Mouse (Mus musculus): ENCODE results near the gene Spns2. TPM values are rescaled to one million over a fixed set of nuclear protein-coding genes. Genes with fewer than 3 reads are reported as not detected.

Gene Spns2
- polyA plus RNA-seq, 1 experiment from 2014 or later, result 23.6 TPM

DNA sequence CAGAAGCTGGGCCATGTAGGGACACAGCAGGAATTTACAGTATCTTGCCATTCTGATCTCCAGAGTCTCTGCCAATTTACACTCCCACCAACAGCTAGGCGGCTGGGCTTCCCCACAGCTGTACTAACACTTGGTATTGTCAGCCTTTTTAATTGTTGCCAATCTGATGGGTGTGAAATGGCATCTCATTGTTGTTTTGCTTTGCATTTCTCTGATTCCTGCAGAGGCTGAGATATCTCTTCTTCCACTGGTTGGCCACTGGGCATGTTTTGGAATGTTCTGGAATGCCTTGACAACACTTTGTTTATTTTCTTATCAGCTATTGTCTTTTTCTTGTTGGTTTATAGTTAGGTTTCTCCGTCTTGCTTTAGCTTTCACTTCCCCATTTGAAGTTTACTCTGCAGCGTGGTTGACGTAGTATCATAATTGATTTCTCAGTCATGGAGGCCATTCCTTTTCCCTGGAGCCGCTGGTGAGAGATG is 28.2 kb downstream of the Spns2 start:
- Histone ChIP-seq H3K27me3 (ENCODE audit: control insufficient read depth, insufficient read depth, low read length) (no peaks in the 10 kb centered on the region), H3K4me1 (replicated peaks; ENCODE audit: control insufficient read depth, insufficient read depth) (0 out of 2 replicates have a peak, but pooled peaks cover 3% of the 10 kb centered on the region), H3K9me3 (ENCODE audit: control insufficient read depth, low read length) (no peaks in the 10 kb centered on the region), H3K9ac (ENCODE audit: low read length) (no peak overlapping the region), H3K4me2 (replicated peaks; ENCODE audit: low read depth) (no peak overlapping the region), H3K27ac (replicated peaks) (no peak overlapping the region), H3K4me3 (ENCODE audit: low read depth, low read length) (no peak overlapping the region), H3K36me3 (ENCODE audit: control insufficient read depth, insufficient read depth, low read length) (no peaks in the 10 kb centered on the region)
- no peak for TF ChIP-seq CTCF (IDR thresholded peaks at IDR 0.05; ENCODE audit: low read depth)
- no peak for TF ChIP-seq EP300 (optimal IDR thresholded peaks at IDR 0.05)
- 19% methylated on average over 5 of the region's 5 CpGs for WGBS
- no peak for ATAC-seq (ENCODE audit: low FRiP score, low TSS enrichment)
- no peak for DNase-seq (ENCODE audit: low spot score)

DNA sequence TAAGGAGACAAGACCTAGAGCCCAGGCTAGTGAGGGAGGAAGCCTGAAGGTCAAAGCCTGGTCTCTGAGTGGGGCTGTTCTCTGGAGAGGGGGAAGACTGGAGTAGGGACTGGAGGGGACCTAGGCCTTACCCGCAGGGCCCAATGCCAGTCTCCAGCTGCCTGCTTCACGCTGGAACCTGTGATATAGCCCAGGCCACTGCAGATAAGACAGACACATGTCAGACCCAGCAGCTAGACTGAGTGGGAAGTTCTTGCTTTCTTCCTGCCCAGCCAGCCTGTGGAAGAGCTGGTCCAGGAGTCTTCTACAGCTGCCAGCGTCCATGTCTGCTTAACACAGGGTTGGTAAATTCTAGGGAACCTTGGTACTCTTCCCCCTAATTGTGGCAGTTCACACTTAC is 31.2 kb downstream of the Spns2 start:
- Histone ChIP-seq H3K4me1 (replicated peaks; ENCODE audit: control insufficient read depth, insufficient read depth) (no peaks in the 10 kb centered on the region), H3K4me3 (ENCODE audit: low read depth, low read length) (no peak overlapping the region), H3K27me3 (ENCODE audit: control insufficient read depth, insufficient read depth, low read length) (no peaks in the 10 kb centered on the region), H3K27ac (replicated peaks) (peak overlapping the region; percentile 61), H3K9ac (ENCODE audit: low read length) (no peak overlapping the region), H3K9me3 (ENCODE audit: control insufficient read depth, low read length) (no peaks in the 10 kb centered on the region), H3K36me3 (ENCODE audit: control insufficient read depth, insufficient read depth, low read length) (no peaks in the 10 kb centered on the region), H3K4me2 (replicated peaks; ENCODE audit: low read depth) (no peak overlapping the region)
- TF ChIP-seq CTCF (IDR thresholded peaks at IDR 0.05; ENCODE audit: low read depth) (no peak), EP300 (optimal IDR thresholded peaks at IDR 0.05) (no peak)
- 69% methylated on average over 3 of the region's 3 CpGs for WGBS
- no peak for DNase-seq (ENCODE audit: low spot score)
- ATAC-seq (ENCODE audit: low FRiP score, low TSS enrichment), result no peak

DNA sequence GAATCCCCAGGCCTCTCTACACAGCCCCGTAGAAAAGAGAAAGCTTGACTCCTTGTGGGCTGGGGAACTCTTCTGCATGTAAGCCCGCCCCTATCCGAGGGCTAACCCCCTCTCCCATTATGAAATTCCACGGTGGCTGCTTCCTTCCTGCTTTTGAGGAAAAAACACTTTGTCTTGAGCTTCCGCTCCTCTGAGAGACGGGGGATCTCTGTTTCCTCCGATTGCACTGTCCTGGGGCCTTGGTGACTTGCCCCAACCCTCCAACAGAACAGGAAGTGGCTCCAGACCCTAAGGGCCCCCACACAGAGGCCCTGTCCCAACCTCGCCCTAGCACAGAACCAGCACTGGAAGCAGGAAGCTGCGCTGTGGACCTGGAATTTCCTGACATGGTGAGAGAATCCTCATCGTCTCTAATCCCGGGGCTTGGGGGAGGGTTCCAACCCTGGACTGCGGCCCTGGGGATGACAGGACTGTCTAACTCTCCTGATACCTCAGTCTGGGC is 31.7 kb downstream of the Spns2 start:
- H3K4me2 ChIP-seq (replicated peaks; ENCODE audit: low read depth), result no peak overlapping the region
- TF ChIP-seq CTCF (IDR thresholded peaks at IDR 0.05; ENCODE audit: low read depth) (no peak), EP300 (optimal IDR thresholded peaks at IDR 0.05) (no peak)
- ATAC-seq (ENCODE audit: low FRiP score, low TSS enrichment) (peak; percentile 27; the same call in 1 of the 2 replicates), DNase-seq (ENCODE audit: low spot score) (no peak)
- no peaks in the 10 kb centered on the region for H3K9me3 ChIP-seq (ENCODE audit: control insufficient read depth, low read length)
- H3K4me3 ChIP-seq (ENCODE audit: low read depth, low read length), result no peak overlapping the region
- no peak overlapping the region for H3K9ac ChIP-seq (ENCODE audit: low read length)
- no peaks in the 10 kb centered on the region for H3K27me3 ChIP-seq (ENCODE audit: control insufficient read depth, insufficient read depth, low read length)
- 53% methylated on average over 12 of the region's 12 CpGs for WGBS
- peak overlapping the region; percentile 61 for H3K27ac ChIP-seq (replicated peaks)
- no peaks in the 10 kb centered on the region for H3K4me1 ChIP-seq (replicated peaks; ENCODE audit: control insufficient read depth, insufficient read depth)
- H3K36me3 ChIP-seq (ENCODE audit: control insufficient read depth, insufficient read depth, low read length), result no peaks in the 10 kb centered on the region

DNA sequence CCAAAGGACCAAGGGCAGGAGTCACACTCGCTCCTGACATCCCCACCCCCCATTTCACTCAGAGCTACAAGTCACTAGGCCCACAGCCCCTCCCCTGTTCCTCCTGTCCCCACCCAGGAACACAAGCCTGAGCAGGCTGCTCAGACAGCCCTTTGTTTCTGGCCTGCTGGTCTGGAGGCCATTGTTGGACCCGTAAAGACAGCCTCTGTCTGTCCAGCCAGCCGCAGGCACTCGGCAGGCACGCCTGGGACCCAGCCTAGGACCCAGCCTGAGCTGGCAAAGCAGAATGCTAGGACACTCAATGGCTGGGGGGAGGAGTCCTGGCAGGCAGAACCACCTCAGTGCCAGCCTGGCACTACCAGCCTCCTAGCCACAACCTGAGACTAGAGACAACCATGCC is 34.0 kb downstream of the Spns2 start:
- no peak overlapping the region for H3K27ac ChIP-seq (replicated peaks)
- 33% methylated on average over 5 of the region's 5 CpGs for WGBS
- DNase-seq (ENCODE audit: low spot score), result no peak
- H3K27me3 ChIP-seq (ENCODE audit: control insufficient read depth, insufficient read depth, low read length), result no peaks in the 10 kb centered on the region
- ATAC-seq (ENCODE audit: low FRiP score, low TSS enrichment), result peak; percentile 11; the same call in 1 of the 2 replicates
- no peak overlapping the region for H3K4me2 ChIP-seq (replicated peaks; ENCODE audit: low read depth)
- H3K4me1 ChIP-seq (replicated peaks; ENCODE audit: control insufficient read depth, insufficient read depth), result no peaks in the 10 kb centered on the region
- no peaks in the 10 kb centered on the region for H3K9me3 ChIP-seq (ENCODE audit: control insufficient read depth, low read length)
- no peak overlapping the region for H3K9ac ChIP-seq (ENCODE audit: low read length)
- no peak overlapping the region for H3K4me3 ChIP-seq (ENCODE audit: low read depth, low read length)
- TF ChIP-seq CTCF (IDR thresholded peaks at IDR 0.05; ENCODE audit: low read depth), result no peak
- no peak for TF ChIP-seq EP300 (optimal IDR thresholded peaks at IDR 0.05)
- H3K36me3 ChIP-seq (ENCODE audit: control insufficient read depth, insufficient read depth, low read length), result peaks cover 10% of the 10 kb centered on the region

DNA sequence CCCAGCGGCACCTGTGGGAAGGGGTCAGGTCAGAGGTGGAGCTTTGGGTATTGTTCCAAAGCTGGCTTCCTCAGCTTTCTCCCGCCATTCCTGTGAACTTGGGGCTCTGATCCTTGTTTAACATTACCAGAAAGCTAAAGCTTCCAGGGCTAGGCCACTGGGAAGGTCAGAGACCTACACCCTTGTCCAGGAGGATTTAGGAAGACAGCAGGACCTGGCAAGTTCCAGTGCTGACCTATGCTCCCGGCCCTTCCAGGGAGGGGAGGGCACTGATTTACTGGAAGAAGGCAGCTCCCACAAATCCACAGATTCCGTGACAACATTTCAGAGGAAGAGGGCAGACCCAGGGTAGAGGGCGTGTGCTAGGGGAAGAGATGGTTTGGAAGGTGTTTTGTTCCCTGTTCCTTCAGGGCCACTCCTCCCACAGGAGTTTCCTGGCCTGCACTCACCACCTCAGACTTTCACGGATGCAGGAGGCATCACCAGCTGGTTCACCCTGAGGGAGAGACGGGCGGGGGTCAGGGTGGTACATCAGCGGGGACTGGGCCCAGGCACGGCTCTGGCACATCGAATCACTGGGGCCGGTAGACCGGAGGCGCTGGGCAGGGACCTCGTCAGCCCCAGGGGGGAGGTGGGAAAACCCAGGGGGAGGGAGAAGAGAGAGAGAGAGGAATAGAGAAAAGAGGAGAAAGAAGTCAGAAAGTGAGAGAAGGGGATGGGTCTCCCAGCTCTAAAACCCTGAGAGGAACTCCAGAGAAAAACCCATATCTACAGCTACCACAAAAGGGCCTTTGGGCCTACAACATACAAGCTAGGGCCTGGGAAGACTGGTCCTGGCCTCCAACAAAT is 36.4 kb downstream of the Spns2 start:
- Histone ChIP-seq H3K27me3 (ENCODE audit: control insufficient read depth, insufficient read depth, low read length) (no peaks in the 10 kb centered on the region), H3K4me1 (replicated peaks; ENCODE audit: control insufficient read depth, insufficient read depth) (no peaks in the 10 kb centered on the region), H3K27ac (replicated peaks) (no peak overlapping the region), H3K9ac (ENCODE audit: low read length) (no peak overlapping the region), H3K4me2 (replicated peaks; ENCODE audit: low read depth) (no peak overlapping the region), H3K36me3 (ENCODE audit: control insufficient read depth, insufficient read depth, low read length) (peaks cover 30% of the 10 kb centered on the region), H3K9me3 (ENCODE audit: control insufficient read depth, low read length) (no peaks in the 10 kb centered on the region), H3K4me3 (ENCODE audit: low read depth, low read length) (no peak overlapping the region)
- 54% methylated on average over 15 of the region's 15 CpGs for WGBS
- ATAC-seq (ENCODE audit: low FRiP score, low TSS enrichment) (no peak), DNase-seq (ENCODE audit: low spot score) (no peak)
- TF ChIP-seq EP300 (optimal IDR thresholded peaks at IDR 0.05), result no peak
- no peak for TF ChIP-seq CTCF (IDR thresholded peaks at IDR 0.05; ENCODE audit: low read depth)

DNA sequence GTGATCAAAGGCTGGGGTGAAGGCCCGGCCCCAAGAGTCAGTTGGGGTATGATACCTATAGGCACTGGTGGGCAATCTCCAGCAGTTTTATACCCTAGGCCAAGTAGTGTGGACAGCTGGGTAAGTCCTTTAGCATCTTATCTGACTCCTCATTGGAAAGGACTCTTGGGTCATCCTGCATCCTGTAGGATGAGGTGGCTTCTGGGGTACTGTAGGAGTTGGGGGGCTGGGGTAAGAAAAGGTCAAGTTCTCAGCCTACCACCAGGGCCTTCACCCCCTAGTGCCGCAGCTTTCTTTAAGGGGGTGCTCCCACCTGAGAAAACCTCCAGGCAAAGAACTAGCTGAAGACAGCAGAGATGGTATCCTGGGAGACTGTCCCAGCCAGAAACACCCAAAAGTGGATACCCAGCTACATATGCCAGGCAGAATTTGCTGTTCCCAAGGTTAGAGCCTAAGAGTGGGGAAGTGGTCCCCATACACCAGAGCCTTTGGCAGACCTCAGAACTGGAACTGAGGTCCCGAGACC is 37.5 kb downstream of the Spns2 start:
- H3K4me1 ChIP-seq (replicated peaks; ENCODE audit: control insufficient read depth, insufficient read depth), result no peaks in the 10 kb centered on the region
- H3K4me2 ChIP-seq (replicated peaks; ENCODE audit: low read depth), result no peak overlapping the region
- ATAC-seq (ENCODE audit: low FRiP score, low TSS enrichment) (no peak), DNase-seq (ENCODE audit: low spot score) (no peak)
- H3K9me3 ChIP-seq (ENCODE audit: control insufficient read depth, low read length), result no peaks in the 10 kb centered on the region
- no peak overlapping the region for H3K9ac ChIP-seq (ENCODE audit: low read length)
- TF ChIP-seq CTCF (IDR thresholded peaks at IDR 0.05; ENCODE audit: low read depth) (no peak), EP300 (optimal IDR thresholded peaks at IDR 0.05) (no peak)
- H3K4me3 ChIP-seq (ENCODE audit: low read depth, low read length), result no peak overlapping the region
- no peaks in the 10 kb centered on the region for H3K27me3 ChIP-seq (ENCODE audit: control insufficient read depth, insufficient read depth, low read length)
- 87% methylated on average over 3 of the region's 3 CpGs for WGBS
- H3K27ac ChIP-seq (replicated peaks), result no peak overlapping the region
- H3K36me3 ChIP-seq (ENCODE audit: control insufficient read depth, insufficient read depth, low read length), result peaks cover 38% of the 10 kb centered on the region

Measured in stomach, postnatal 0 days (tissue).